Mouse (Mus musculus) brain, adult 2 months (tissue): ENCODE data around the gene Snrnp27.
A peak's percentile ranks its signal among the peaks of the same experiment; 100 is the strongest.

Experiments used
- DNase-seq: peaks from one replicate; pipeline ENCODE4 v3.0.0; 2011; ENCODE audit warnings: low read depth, low spot score

Snrnp27 gene

DNA sequence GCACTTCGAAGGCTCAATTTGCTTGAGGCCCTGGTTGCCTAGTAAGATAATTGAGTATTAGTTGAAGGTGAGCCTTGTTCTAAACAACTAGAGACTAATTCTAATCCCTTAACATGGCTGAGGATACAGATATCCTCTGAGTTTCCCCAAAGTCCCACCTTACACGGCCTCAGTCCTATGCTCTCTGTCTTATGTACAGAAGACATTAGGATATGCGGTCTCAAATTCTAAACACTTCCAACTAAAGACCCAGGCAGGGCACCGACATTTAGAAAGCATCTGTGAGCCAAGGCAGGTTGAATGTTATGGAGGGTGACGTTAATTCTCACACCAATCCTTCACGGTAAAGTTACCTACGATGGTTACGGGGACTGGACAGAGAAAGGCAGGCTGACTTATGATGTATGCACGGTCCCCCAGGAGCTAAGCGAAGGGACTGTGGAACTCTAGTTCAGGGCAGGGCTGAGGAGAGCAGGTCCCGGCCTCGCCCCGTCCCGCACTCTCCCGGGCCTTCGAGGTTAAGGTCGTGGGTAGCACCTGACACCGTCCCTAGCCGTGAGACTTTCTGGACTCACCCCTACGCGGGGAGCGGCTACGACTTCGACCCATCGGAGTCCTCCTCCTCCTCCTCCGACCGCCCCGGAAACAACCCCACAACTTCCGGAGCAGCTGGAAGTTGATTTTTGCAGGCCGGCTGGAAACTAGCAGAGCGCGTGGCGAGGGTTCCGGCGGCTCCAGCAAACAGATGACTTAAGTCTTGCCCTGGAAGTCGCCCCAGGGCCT lies at the start of gene Snrnp27:
Snrnp27 (minus strand) TSS at position 651 of the 783 bp plus-strand sequence.
- DNase-seq, result peak; percentile 97

- peak; percentile 98 for DNase-seq
Measured at GRCm38 (mm10) chr6:86733183-86733876, 49.0 kb upstream of the Snrnp27 start, which contains the start of gene Gmcl1. Gene Gmcl1, minus strand, starts transcription at chr6:86733383.

DNA sequence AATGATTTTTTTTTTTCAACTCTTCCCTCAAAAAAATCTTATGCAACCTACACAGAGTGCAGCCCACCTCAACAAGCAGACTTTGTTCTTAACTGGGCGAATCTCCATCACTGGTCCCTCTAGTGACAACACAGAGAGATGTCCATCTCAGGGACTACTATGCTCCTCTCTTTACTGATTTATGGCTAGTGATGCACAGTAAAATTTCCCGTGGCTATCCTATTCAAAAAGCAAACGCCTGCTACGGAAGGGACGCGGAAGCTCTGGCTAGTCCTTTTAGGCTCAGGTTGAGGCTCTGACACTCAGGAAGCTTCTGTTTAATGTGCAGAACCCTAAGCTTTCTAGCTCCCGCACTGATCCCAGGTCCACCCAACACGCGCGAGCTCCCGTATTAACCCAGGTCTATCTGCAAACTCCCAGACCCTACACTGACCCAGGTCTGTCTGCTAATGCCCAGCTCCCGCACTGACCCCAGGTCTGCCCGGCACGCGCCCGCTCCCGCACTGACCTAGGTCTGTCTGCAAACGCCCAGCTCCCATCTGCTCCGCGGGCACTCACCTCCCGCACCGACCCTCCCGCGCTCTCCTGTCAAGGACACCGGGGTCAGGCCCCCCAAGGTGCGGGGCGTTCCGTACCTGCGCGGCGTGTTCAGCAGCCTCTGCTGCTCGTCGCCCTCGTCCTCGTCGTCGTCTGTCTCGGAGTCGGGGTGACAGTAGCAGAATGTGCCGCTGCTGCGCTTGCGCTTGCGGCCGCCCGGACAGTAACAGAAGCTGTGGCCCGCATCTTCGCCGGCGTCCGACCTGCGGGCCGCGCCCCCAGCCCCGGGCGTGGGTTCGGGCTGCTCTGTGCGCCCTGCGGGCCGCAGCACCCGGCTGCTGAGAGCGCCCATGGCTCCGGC lies 48.2 kb upstream of the Snrnp27 start:
- peak; percentile 69 for DNase-seq

- DNase-seq, result no peak
Measured at GRCm38 (mm10) chr6:86728711-86729110, 44.4 kb upstream of the Snrnp27 start.

DNA sequence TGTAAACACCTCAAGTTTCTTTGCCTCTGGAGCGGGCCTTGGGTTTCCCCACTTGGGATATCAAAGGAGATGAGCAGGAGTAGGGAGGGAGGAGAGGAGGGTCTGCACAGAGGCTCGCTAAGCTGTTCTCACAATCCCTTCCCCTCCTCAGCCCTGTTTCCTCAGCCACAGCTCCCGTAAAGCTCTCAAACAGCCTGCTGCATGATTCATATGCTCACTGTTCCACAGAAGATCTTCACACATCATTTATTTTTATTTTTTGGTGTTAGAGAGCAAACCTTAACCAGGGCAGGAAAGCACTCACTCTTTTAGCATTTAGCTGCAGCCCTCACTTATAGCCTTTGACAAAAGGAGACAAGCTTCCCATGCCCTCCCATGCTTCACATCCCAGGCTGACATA lies 37.7 kb upstream of the Snrnp27 start:
- peak; percentile 41 for DNase-seq

GRCm38 (mm10) chr6:86708072-86708774 lies 23.9 kb upstream of the Snrnp27 start:
- DNase-seq, result no peak

DNA sequence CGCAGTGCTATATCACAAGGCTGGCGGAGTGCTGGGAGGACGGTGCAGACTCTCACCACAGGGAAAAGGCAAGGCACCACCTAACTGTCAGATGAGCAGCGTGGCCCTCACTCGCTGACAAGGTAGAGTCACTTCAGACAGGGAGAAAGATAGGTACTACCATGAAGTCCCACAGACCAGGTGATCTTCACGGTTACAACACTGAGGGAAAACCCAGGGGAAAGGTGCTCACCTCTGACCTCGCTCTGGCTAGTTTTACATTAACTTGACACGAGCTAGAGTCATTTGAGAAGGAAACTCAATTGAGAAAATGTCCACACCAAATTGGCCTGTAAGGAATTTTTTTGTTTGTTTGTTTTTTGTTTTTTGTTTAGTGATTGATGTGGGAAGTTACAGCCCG lies 18.3 kb upstream of the Snrnp27 start:
- no peak for DNase-seq

DNA sequence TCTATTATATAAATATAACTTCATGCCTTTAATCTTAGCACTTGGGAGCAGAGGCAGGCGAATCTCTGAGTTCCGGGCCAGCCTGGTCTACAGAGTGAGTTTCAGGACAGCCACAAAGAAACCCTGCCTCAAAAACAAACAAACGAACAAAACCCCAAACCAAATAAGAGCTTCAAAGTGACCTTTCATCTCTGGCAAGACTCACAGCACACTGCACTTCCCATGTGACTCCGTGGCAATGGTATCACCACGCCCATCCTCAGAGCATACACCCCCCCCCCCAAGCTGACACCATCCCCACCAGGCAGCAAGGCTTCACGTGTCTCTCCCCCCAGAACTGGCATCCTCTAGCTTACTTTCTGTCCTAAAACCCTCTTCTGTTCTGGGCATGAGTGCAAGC lies 13.6 kb upstream of the Snrnp27 start:
- DNase-seq, result no peak

DNA sequence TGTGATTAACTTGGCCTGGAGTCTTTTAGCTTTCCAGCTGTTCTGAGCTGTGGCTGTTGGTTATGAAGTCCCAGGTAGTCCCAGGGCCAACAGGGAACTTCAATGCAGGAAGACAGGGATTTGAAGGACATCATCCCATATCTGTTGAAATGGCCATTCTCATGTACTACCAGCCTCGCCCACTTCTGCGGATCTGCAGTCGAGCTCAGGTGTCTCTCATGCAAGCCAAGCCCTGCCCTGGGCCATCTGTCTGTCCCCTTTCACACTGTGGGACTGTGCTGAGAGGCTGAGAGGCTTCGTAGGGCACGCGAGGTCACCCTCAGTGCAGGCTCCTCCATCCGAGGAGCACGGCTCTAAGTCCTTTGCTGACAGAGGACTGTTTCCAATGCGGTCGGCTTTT lies 11.9 kb upstream of the Snrnp27 start:
- DNase-seq, result peak; percentile 74

GRCm38 (mm10) chr6:86694465-86694864 lies 10.1 kb upstream of the Snrnp27 start:
- DNase-seq, result peak; percentile 75

DNA sequence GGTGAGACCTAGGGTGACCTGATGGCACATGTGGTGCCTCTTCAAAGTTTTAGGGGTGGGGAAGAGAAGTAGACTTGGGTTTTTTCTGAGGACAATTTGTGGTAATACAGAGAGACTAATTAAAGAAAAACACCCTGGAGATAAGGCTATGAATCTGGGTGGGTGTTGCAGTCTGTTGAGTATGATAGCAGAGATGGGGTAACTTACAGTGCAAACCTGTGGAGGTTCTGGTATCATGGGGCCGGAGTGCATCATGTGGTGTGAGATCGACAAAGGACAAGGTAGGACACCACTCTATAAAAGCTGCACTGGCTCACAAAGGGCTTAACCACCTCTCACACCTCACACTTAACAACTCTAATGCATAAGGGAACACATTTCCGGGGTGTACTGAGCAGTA lies 5.3 kb upstream of the Snrnp27 start:
- no peak for DNase-seq

DNA sequence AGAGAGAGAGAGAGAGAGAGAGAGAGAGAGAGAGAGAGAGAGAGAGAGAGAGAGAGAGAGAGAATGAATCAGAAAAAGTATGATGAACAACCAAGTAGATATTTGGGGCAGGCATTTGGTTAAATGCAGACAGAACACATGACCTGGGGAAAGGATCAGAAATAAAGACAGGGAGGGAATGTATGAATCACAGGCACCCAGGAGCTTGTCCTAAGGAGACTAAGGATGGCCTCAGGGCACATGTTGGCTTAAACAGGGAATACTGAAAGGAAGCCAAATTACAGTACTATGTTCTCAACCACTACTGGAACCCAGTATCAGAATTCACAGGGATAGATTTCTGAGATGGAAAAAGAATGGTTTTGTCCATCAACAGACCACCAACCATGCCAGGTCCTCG lies 2.6 kb upstream of the Snrnp27 start:
- no peak for DNase-seq

DNA sequence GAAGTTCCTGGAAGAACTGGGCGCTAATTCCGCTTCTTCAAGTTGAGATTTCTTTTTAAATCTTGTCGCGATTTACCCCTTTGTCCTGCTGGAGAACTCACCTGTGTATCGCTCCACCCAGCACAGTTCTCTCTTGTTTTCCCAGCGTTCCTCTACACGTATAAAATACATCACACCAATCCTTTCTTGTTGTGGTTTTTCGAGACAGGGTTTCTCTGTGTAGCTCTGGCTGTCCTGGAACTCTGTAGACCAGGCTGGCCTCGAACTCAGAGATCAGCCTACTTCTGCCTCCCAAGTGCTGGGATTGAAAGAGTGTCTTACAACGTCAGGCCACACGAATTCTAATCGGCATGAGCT lies 311 bp upstream of the Snrnp27 start:
- no peak for DNase-seq

GRCm38 (mm10) chr6:86681289-86681688 lies 3.0 kb downstream of the Snrnp27 start:
- no peak for DNase-seq

DNA sequence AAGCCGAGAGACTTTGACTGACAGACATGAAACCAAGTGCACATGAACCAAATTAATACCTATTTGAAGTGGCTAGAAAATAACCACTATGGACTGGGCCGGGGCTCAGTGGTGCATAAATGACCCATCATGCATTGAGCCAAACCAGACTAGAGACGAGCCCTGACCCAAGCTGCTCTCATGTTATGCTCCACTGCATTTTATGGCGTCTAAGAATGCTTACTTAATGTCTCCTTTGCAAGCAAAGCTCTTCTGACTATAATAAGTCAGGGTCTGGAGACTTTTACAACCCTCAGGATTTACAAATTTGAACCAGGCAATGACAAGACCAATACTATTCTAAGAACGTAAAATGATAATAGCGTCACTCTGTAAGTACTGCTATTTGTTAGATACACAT lies 6.0 kb downstream of the Snrnp27 start:
- no peak for DNase-seq

GRCm38 (mm10) chr6:86670873-86671272 lies 13.4 kb downstream of the Snrnp27 start:
- peak; percentile 94 for DNase-seq

DNA sequence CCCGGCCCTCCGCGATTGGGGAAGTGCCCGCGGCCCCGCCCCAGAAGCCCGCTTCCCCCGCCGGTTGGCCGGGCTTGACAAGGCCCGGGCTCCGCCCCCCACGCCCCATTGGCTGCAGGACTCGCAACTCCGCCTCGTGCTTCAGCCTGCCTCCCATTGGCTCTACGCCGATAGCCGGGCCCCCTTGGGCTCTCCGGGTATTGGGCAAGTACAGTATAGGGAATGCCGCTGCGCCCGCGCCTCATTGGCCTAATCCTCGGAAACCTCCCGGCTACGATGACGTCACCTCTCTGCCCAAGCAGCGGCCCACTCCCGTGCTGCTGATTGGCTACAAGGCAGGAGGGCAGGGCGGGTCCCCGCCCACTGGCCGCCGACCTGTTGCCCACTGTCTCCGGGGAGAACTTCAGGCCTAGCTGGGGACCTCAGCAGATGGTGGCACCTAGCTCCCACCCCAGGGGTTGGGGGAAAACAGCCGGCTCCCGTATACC lies 15.0 kb downstream of the Snrnp27 start:
- peak; percentile 100 for DNase-seq

GRCm38 (mm10) chr6:86668580-86669239 lies 15.6 kb downstream of the Snrnp27 start, which contains the start of gene Mxd1:
Gene Mxd1, minus strand, starts transcription at chr6:86669161.
- DNase-seq, result no peak

DNA sequence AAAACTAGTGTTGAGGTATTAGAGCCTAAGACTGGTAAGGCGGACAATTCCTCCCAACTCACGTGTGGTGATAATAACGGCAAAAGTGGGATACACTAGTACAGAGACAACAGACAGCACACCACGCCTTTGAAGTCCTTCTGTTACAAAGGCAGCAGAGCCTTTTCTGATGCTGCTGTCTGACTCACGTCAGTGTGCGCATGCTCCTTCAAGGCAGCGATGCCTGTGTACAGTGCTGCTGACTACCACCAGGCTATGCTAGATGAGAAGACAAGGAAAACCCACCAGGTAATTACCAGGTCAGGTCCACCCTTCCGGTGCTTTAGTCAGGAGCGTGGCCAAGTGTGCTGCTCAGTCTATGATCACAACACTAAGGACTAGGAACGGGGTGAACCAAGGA lies 17.3 kb downstream of the Snrnp27 start:
- no peak for DNase-seq

GRCm38 (mm10) chr6:86665560-86666307 lies 18.6 kb downstream of the Snrnp27 start:
- DNase-seq, result no peak
